Mouse (Mus musculus) erythroblast, embryonic 14.5 days (primary cell): ENCODE measurements around the gene Lrig1.

Experiments used
- GATA1 ChIP-seq: IDR thresholded peaks from 2 replicates; pipeline ENCODE4 v1.6.1; 2012; ENCODE audit warnings: low read length, inconsistent platforms, mixed read lengths
- TAL1 ChIP-seq: IDR thresholded peaks from 3 replicates; pipeline ENCODE4 v1.6.1; 2012; ENCODE audit warnings: low read length, inconsistent platforms, mixed read lengths

- TF ChIP-seq GATA1 = no peak
- TF ChIP-seq TAL1 = no peak
These were observed 15.0 kb downstream of the Lrig1 start for GRCm38 (mm10) chr6:94684844-94685557.
